Mouse (Mus musculus) lung, adult 10 weeks (tissue): ENCODE results near the gene Marc1. TPM values are rescaled to one million over a fixed set of nuclear protein-coding genes. Genes with fewer than 3 reads are reported as not detected.

Source experiments
- polyA plus RNA-seq: library from polyadenylated mRNA; stranded (reverse); fragments of 350-450 nt; fragmentation: Illumina TruSeq; extraction: RNeasy Lipid Tissue Mini Kit (QIAGEN cat#74804); gene quantifications from one replicate; pipeline ENCODE4 v1.2.3, GENCODE M21; 2014; ENCODE audit warnings: low read depth, low replicate concordance; ENCODE audit not compliant: insufficient read depth

Gene Marc1
- 1.2 TPM for polyA plus RNA-seq

DNA sequence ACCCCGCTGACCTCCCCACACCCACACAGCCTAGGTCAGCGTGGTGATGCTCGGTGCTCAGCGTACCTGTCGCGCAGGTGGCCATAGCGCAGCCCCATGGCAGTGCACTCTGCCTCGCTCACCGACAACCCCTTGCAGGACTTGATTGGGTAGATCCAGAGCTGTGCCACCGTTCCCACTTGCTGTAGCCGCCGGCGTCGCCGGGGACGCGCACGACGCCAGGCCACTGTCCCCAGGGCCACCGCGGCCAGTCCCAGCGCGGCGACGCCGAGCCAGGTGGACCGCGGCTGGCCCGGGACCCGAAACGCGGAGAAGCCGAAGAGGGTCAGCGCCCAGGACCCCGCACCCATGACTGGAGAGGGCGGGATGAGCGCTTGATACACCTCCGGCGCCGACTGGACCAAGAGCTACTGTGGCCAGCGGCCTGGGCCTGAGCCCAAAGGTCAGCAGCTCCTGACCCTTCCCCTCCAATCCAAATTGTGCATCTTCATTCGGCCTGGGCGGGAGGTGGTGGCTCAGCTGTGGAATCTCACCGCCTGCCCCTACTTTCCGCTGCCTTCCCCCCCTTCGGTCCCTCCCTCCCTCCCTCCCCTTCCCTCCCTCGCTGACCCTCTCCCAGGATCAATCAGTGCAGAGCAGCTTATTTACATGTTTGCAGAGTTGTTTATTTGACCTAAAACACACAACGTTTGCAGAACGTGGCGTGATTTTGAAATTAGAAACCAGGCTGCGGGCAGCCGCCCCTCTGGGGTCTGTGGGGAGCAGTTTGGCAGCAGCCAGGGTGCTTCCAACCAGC, at the start of gene Marc1:
Marc1 (minus strand) TSS at position 534 of the 796 bp plus-strand sequence.

DNA sequence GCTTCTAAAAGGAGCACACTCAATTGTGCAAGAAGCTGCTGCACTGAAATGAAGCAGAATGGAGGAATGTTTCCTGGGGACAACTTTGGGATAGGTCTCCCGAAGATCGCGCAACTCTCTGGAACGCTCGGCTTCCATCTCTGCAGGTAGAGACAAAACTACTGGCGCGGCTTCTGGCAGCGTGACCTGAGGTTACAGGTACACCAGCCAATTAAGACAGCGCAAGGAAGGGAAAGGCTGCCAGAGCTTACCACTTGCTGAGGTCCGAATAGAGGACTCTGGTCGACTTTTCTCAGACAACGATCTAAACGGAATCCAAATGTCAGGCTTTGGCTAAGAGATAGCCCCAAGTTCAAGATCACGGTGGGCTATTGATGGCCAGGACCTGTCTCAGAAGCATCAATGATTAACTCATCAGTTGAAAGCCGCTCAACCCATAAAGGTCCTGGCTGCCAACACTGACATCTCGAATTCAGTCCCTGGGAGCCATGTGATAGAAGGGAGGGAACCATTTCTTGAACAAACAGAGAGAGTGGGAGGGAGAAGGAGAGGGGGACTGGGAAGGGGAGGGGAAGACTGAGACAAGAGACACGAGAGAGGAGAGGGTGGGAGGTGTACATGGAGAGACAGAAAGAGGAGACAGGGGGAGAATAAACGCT, 35.1 kb upstream of the Marc1 start, which contains the start of gene Marc2:
Marc2 (minus strand) TSS at position 360 of the 659 bp plus-strand sequence.

Other genes with a start within 250 kb of the Marc1 start
- gene Hlx, start 78.7 kb downstream of the Marc1 start, polyA plus RNA-seq: 33.3 TPM
- 187 TPM for gene Marc2, start 35.1 kb upstream of the Marc1 start, polyA plus RNA-seq
- gene C130074G19Rik, start 71.9 kb upstream of the Marc1 start, polyA plus RNA-seq: 44.7 TPM
- gene Mark1, start 188.3 kb upstream of the Marc1 start, polyA plus RNA-seq: 1.8 TPM